Mouse (Mus musculus): ENCODE results near the gene Igf2bp2.

Igf2bp2 gene

DNA sequence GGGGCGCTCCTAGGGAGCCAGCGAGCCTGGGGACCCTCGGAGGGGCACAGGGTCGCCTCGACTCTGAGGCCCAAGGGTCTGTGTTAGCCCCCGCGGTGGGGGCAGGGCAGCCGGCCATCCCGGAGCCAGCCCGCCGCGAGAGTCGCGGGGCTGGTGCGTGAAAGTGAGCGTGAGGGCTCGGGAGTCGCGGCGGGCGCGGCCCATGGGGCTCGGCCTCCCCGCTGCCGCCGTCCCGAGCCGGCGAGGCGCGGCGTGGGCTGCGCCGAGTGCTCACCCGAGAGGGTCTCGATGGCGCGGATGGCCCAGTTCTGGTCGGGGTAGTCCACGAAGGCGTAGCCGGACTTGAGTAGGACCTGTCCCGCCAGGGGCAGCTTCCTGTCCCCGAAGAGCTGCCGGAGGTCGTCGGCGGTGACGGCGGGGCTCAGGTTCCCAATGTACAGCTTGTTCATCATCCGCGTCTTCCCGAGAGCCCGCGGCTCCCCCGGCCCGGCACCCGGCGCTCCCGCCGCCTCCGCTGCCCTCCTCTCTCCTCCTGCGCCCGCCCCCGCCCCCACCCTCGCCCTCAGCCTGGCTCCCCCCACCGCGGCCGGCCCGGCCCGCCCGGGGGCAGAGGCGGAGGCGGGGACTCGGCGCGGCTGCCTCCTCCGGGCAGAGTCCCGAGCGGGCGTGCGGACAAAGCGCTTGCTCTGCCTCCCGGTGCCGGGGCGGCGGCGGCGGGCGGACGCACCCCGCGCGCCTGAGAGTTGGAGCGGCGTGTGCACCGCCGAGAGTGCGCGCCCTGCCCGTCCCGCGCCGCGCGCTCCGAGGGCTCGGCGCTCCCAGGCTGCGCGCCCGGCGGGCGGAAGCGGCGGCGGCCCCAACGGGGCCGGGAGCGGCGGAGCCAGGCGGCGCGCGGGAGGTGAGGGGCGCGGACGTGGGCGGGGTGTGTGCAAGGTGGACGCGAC, at the start of gene Igf2bp2:
TSS of gene Igf2bp2 (minus strand) at position 788 of the 944 bp plus-strand sequence.
- CTCF ChIA-PET: no interaction called here

DNA sequence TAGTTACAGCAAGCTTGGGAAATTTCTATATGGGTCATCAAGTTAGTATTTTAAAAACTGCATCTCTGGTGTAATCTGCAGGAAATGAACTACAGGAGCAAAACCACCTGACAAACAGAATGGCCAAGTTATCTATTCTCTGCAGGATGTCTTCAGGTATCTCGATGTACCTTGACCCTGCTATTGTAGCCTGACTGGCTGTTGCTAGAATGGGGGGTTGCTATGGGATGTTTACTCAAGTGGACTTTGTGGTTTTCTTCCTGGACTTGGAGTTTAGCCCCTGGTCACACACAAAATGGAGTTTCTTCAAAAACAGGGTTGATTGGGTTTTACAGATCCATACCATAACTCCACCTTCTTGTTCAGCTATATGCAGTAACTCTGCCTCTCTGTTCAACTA, 40.4 kb upstream of the Igf2bp2 start:
- CTCF ChIA-PET: no interaction called here

DNA sequence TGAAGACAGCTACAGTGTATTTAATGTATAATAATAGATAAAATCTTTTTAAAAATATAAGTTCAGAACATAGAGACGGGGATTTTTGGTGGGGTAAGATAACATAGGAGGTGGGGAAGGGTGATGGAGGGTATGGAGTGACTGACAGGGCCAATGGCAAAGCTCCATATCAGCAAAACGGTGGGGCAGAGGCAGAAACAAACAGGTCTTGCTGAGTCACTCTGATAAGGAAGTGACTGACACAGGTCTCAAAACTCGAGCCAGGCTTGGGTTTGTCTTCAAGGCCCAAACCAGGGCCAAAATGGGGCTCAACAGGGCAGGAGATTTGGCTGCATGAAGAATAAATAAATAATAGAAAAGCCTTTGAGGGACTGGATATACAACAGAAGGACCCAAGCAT, 38.8 kb upstream of the Igf2bp2 start:
- CTCF ChIA-PET: no interaction called here

DNA sequence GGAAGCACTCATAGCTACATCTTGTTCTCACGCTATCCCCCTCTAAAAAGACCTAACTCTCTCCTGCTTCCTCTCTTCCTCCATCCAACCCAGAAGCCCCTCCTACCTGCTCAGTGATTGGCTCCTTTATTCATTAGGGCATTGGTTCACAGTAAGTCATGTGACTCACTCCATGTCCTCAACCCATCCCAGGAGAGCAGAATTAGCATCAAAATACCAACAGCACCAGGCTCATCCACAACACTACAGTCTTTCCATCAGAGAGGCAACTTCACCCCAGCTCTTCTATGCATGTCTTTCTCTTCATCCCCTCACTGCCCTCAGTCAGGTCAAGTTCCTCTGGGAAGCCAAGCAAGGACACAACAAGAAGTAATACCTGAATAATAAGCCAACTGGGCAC, 37.4 kb upstream of the Igf2bp2 start:
- CTCF ChIA-PET: no interaction called here

DNA sequence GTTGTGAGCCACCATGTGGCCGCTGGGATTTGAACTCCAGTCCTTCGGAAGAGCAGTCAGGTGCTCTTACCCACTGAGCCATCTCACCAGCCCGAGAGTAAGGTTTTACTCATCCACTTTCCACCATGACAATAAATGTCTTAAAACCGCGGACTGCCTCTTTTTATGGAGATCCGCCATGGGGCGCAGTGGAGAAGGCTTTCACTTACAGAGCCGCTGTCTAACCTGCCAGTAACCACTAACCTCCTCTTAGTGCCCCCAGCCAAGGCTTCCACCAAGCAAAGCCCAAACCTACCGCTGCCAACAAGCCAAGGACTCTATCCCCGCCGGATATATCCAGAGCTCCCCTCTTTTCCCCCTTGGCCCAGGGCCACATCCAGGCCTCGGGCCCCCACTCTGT, 24.3 kb upstream of the Igf2bp2 start:
- CTCF ChIA-PET: interaction anchor here (0.7 kb wide), 1 partner anchor 67 kb away, joined by 3 read pairs; no protein-coding TSS in a partner anchor

DNA sequence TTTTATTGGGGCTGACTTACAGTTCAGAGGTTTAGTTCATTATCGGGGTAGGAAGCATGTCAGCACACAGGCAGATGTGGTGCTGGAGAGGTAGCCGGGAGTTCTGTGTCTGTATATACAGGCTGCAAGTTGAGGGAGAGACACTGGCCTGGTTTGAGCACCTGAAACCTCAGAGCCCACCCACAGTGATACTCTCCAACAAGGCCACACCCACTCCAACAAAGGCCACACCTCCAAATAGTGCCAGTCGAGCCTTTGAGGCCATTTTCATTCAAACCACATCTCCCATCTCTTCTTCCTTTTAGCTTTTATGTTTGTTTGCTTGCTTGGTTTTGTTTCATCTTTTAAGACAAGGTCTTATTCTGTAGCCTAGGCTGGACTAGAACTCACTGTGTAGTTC, 22.3 kb upstream of the Igf2bp2 start:
- CTCF ChIA-PET: no interaction called here

DNA sequence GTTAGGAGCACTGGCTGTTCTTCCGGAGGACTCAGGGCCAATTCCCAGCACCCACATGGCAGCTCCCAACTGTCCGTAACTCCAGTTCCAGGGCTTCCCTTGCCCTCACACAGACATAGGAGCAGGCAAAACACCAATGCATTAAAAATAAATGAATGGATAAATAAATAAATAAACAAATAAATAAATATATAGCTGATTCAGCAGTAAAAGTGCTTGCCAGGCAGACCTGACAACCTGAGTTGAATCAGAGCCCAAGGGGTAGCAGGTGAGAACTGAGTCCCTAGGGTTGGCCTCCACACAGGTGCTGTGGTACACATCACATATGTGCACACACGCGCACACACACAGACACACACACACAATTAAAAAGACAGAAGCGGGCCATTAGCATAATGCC, 21.0 kb upstream of the Igf2bp2 start:
- CTCF ChIA-PET: no interaction called here

DNA sequence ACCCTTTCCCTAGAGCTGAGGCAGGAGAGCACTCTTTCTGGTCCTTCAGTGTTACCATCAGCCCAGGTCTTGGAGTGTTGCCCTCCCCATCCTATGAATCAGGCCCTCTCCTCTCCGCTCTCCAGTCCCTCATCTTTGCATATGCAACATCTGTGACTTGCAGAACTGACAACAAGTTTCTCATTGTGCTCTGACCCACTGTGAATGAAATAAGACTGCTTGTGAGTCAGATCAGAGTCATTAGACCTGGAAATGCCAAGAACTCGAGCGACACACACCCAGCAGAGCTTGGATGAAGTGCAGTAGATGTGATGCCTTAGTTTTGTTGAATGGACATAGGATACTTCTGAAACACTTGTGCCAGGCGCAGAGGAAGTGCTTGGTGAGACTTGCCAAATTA, 19.2 kb upstream of the Igf2bp2 start:
- CTCF ChIA-PET: no interaction called here

DNA sequence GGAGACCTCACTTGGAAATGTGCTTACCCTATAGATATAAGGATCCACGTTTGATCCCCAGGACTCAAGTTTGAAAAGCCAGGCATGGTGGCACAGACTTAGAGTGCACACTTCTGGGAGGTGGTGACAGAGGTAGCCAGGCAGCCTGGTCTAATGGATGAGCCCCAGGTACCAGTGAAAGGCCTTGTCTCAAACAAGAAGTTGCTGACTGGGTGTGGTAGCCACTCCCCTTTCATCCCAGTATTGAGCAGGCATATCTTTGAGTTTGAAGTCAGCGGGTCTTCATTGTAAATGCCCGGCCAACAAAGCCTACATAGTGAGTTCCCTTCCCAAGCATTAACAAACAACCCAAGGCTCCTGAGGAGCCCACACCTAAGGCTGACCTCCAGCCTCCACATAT, 15.7 kb upstream of the Igf2bp2 start:
- CTCF ChIA-PET: no interaction called here

DNA sequence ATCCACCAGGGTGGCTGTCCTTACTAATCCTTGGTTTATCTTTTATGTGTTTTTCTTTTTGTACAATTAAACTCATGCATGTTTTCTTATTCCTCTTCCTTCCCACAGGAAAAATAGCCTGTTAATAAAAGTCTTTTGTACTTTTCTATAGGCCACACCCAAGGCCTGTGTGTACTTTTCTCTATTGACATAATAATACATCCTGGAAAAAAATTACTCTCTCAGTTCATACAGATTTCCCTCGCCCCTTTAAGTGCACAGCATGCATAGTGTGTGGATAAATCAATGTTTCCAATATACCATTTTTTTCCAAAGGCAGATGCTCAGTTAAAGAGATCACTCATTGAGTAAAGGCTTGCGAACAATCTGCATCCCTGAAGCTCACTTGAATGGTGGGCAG, 14.9 kb upstream of the Igf2bp2 start:
- CTCF ChIA-PET: no interaction called here

DNA sequence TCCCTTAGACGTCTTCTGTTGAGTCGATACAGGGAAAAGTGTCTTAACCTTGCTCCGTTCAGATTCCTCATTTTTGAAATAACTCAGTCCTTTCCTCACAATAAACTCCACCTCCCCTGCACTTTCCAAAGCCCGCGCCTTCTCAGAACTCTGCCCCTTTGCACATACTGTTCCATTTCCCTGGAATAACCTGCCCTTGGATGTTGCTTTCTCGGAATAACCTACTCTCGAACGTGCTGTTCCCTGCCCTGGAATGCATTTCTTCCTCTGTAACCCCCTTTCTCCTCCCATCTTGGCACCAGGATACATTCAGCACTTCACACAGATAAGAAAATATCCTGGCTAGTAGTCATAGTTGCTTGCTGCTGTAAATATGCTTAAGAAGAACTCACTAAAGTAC, 5.6 kb upstream of the Igf2bp2 start:
- CTCF ChIA-PET: no interaction called here

DNA sequence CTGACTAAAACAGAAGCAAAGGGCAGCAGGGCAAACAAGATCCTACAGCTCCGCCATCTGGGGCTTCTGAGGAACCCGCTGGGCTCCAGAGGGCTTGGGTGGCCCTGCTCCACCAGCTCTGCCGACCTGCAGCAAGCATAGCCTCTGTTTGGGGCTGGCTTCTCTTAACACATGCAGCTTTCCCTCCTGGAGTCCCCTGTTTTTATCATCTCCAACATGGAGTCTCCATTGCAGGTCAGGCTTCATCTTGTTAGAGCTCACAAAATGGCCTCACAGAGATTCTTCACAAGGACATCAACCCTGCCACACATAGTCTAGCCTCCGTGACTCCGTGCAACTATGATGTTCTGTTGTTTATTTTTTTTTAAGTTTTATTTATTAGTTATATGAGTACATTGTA, 2.5 kb upstream of the Igf2bp2 start:
- CTCF ChIA-PET: no interaction called here

DNA sequence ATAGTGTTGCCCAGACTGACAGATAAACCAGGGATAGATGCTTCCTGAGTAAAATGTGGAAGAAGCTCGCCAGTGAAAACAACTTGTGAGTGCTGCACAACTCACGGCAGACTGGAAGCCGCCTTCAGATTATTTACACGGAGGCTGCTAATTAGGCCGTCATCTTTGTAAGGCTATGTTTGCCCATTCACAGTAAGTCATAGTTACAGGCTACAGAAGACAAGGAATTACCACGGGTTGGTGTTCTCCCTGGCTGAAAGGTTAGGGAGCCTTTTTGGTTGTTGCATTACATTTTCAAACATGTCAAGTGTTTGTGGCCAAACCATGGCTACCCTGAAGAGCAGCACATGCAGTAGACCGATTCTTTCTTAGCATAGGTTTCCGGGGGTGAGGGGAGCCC, 1.3 kb upstream of the Igf2bp2 start:
- CTCF ChIA-PET: no interaction called here

DNA sequence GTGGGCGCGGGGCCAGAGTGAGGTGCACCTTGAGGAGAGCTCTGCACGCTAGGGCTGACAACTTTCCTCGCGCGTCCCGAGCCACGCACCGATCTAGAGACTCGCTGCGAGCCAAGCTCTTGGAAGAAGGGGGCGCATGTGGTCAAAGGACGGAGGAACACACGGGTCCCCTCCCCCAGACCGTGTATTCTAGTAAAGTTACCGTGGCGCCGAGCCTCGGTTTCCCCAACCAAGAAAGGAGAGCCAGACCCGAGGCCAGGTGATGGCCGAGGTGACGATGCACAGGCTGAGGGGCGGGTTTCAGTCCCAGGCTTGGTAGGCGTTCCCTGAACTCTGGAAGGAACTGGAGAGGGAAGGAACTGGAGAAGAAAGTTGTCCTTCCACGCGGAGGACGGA, 355 bp upstream of the Igf2bp2 start:
- CTCF ChIA-PET: no interaction called here

DNA sequence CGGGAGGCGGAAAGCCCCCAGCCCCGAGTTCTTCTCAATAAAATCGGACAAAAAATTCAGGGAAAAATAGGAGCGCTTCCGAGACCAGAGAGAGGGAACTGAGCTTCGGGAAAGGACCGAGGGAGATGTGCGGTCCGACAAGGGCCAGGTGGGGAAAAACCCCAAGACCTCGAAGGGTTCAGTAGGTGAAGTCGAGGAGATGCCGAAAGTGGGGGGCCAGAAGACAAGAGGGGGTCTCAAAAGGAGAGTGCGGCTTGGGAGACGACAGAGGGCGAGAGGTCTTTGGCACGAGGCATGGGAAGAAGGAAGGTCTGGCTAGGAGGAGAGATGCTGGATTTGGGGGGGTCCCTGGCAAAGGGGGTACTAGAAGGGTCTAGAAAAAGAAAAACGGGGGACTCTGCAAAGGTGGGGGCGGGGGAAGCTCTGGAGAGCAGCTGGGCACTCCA, 1.0 kb downstream of the Igf2bp2 start:
- CTCF ChIA-PET: no interaction called here

DNA sequence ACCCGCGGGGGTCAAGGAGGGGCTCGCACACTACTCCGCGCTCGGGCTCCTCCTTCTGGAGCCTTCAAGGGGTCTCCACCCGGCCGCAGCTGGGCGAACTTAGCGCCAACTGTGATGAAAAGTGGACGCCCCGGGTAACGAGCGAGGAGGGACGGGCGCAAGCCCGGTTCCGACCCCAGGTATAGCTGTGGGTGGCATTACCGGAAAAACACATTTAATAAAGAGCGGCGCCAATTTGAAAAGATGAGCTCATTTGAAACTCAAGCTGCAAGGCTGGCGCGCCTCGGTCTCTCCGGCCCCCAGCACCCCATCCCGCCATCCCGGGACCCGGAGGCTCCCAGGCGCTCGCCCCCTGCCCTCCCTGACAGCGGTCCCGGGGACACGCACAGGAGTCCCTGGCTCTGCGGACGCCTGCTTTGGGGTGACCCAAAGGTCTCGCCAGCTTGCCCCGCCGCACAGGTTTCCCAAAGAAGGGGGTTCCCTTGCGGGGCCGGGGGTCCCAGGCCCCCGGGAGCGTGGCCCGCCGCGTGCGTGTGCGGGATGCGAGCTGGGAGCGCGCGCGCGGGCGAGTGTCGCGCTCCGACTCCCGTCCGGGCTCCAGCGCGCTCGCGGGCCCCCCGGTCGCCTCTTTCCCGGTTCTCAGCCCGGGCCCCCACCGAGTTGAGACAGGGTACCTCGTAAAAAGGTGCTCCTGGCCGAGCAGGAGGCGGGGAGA, 1.6 kb downstream of the Igf2bp2 start:
- CTCF ChIA-PET: no interaction called here

DNA sequence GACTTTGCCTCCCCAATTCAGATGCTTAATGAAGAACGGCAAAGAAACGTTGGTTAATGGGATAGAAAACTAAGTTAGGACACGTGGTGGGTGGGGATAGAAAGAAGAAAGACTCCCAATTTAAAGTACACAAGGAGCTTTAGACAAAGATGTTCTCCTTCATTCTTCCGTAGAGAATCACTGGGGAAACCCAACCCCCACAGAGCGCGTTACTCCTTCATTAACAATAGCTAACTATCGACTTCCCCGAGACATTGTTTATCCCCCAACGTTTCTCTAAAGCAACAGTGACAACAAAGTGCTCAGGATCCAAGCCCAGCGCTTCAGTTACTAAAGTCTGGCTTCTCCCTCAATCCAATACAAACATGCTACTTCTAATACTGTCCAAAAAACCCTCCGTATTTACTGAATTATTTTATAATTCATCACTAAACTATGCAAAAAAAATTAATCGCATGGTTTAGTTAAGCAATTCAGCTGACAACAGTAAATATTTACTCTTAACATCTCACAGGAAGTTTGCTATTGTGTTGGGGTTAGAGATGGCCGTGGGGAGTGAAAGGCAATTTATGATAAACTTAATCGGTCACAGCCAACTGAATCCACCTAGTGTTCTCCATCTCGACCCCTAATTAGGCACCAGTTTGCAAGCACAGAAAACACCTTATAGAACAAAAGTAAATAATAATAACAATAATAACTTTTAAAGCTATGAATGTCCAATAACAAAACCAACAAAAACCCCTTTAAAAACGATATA, 2.5 kb downstream of the Igf2bp2 start:
- CTCF ChIA-PET: no interaction called here

DNA sequence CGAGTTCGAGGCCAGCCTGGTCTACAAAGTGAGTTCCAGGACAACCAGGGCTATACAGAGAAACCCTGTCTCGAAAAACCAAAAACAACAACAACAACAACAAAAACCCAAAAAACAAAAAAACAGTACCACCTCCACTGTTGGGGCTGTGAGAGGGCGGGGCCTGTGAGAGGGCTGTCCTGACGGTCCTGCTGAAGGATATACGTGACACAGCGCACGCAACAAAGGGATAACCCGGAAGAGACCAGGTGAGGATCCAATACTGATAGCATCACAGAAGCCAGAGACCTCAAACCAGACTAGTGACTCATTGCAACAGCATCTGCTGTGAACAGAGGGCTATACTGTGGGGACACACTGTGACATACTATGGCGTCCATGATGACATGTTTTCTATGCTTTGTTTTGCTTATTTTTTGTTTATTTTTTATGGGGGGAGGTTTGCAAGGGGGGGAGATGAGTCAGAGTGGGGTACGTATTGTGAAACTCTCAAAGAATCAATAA, 10.1 kb downstream of the Igf2bp2 start:
- CTCF ChIA-PET: no interaction called here

DNA sequence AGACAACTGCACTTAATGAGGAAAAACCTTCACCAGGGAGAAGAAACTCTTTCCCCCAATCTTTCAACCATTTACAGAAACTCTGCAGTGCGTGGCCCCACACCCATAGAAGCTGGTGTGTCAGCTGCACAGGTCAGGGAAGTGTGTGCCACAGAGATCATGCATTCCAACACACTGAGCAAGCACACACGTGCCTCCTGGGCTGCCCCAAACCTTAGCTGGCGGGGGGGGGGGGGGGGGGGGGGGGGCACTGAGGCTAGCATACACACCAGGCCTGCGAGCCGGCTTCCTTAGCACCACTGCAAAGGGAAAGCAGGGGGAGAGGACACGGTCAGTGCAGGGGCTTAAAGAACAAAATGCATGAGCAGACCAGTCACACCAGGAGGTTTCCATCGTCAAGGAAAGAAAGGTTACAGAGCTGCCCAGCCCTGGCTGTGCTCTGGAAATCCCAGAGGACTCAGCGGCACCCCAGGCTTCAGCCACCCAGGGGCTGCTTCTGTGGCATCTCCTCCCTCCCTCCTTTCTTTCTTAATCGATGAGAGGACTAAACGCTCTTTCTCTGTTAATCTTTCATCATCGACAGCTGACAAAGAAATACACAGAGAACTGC, 11.3 kb downstream of the Igf2bp2 start:
- CTCF ChIA-PET: no interaction called here

DNA sequence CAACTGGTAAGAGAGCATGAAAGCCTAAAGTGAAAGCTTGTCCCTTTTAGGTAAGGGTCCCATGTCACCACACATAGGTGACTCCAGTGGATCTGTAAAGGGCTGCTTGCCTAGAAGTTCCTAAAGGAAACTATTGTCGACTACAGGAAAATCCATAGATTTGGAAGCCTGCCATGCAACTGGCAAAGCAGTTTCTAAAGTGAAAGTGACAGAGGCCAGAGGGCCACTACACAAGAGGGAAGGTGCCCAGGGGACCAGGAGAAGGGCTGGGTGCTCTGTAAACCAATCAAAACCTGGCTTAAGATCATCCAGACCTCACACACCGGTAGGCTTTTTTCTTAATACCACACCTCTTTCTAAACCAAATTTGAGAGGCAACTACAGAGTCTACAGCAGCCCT, 12.7 kb downstream of the Igf2bp2 start:
- CTCF ChIA-PET: no interaction called here

DNA sequence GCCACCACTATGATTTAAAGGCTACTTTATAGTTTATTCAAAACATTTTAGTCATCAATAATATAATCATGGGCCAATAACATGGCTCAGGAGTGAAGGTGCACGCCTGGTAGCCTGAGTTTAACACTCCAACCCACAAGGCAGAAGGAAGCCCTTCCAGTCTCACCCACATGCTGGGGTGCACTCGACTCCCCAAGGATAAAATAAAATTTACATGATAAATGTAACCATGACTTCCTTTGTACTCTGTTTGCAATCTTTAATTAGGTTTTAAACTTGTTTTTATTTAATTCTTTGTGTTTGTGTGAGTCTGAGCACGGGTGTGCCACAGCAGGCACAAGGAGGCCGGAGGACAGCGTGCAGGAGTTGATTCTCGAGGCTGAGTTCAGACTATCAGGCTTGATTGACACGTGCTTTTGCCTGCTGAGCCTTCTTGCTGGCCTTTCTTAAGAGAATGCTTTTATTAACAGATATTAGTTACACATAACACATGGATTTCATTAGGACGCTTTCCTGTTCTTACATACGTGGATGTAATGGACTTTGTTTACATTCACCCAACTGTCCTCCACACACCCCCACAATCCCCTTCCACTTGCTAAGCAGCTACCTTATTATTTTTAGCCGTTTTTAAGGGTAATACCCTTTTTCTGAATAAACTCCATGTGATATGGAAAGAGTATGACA, 13.3 kb downstream of the Igf2bp2 start:
- CTCF ChIA-PET: no interaction called here
